Mouse (Mus musculus) G1E (cell line): ENCODE results near the gene Fxyd1.

ENCODE experiments used
- CTCF ChIP-seq: IDR thresholded peaks from 2 replicates; pipeline ENCODE4 v1.5.1; 2012; ENCODE audit warnings: low read depth, low read length, inconsistent platforms, mixed read lengths
- GATA1 ChIP-seq: IDR thresholded peaks from 2 replicates; pipeline ENCODE4 v1.6.1; 2012; ENCODE audit warnings: borderline replicate concordance, low read length, inconsistent platforms, mixed read lengths
- GATA2 ChIP-seq: IDR thresholded peaks from 2 replicates; pipeline ENCODE4 v1.6.1; 2012; ENCODE audit warnings: low read depth, low read length, inconsistent platforms, borderline replicate concordance
- POLR2AphosphoS5 ChIP-seq: IDR thresholded peaks from 2 replicates; pipeline ENCODE4 v1.6.1; 2012; ENCODE audit warnings: low read depth, low read length, inconsistent platforms; ENCODE audit not compliant: insufficient replicate concordance
- TAL1 ChIP-seq: conservative IDR thresholded peaks from 2 replicates; pipeline ENCODE4 v1.6.1; 2012; ENCODE audit warnings: low read depth, low read length, inconsistent platforms, mixed read lengths

GRCm38 (mm10) chr7:31059919-31060620 is 3.1 kb upstream of the Fxyd1 start:
- TF ChIP-seq POLR2AphosphoS5 (no peak), CTCF (no peak), GATA2 (no peak), TAL1 (no peak), GATA1 (no peak)
